Mouse (Mus musculus): ENCODE measurements around the gene Atp13a2.

DNA sequence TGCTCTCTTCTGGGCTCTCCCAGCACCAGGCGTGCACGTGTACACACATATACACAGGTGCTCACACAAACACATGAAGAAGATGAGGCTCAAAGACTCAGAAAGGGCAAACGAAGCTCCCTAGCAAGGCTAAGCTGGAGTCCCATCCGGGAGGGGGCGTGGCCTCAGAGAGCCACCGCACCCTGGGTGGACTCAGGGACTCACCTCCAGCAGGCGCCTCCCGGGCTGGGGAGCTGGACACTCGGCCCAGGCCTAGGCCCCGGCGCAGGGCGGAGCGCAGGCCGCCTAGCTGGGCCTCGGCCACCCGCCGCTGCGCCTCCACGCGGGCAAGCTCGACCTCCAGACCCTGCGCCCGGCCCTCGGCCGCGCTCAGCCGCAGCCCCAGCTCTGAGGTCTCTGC, 38.3 kb downstream of the Atp13a2 start:
- TF ChIP-seq ZC3H11A (IDR thresholded peaks at IDR 0.05; ENCODE audit: borderline replicate concordance, low read depth, low read length) (no peak), HCFC1 (IDR thresholded peaks at IDR 0.05; ENCODE audit: borderline replicate concordance, insufficient read depth, low read length) (no peak)
